Mouse (Mus musculus) heart, postnatal 14 days (tissue): ENCODE measurements around the gene Snx21. TPM values are rescaled to one million over a fixed set of nuclear protein-coding genes. Genes with fewer than 3 reads are reported as not detected.
A peak's percentile ranks its signal among the peaks of the same experiment; 100 is the strongest.

ENCODE experiments used
- DNase-seq, 2 experiments: peaks; one replicate each; pipeline ENCODE4 v3.0.0; 2021 to 2022
- intact Hi-C: fragments of 180-260 bp; cut with DNase I; formaldehyde crosslinking; loops from one replicate; pipeline ENCODE4 v1.15.1; 2025
- long read RNA-seq, 2 experiments: library from polyadenylated mRNA; stranded (forward); transcript quantifications; one replicate each; pipeline ENCODE4 v2.0.0; 2021
- total RNA-seq, 2 experiments: library from RNA; stranded (reverse); gene quantifications; 2 replicates each; pipeline ENCODE4 v1.2.3; 2021

Gene Snx21
- 10 to 100 TPM; 20.8 to 23.0 TPM for total RNA-seq
- long read RNA-seq, experiment 1, transcript Snx21-201 (3 exons, 2,590 nt) = major isoform, 31 of 56 reads
- long read RNA-seq, experiment 1, transcript Snx21-204 (3 exons, 1,825 nt) = minor isoform, 19 of 56 reads
- long read RNA-seq, experiment 1, partial matches to known transcripts = 2 of 56 reads
- long read RNA-seq, experiment 1, other reads (novel, unspliced or antisense) = 4 of 56 reads
- long read RNA-seq, experiment 2, transcript Snx21-201 (3 exons, 2,590 nt) = minor isoform, 16 of 44 reads
- long read RNA-seq, experiment 2, transcript Snx21-204 (3 exons, 1,825 nt) = major isoform, 17 of 44 reads
- long read RNA-seq, experiment 2, partial matches to known transcripts = 3 of 44 reads
- long read RNA-seq, experiment 2, other reads (novel, unspliced or antisense) = 8 of 44 reads

DNA sequence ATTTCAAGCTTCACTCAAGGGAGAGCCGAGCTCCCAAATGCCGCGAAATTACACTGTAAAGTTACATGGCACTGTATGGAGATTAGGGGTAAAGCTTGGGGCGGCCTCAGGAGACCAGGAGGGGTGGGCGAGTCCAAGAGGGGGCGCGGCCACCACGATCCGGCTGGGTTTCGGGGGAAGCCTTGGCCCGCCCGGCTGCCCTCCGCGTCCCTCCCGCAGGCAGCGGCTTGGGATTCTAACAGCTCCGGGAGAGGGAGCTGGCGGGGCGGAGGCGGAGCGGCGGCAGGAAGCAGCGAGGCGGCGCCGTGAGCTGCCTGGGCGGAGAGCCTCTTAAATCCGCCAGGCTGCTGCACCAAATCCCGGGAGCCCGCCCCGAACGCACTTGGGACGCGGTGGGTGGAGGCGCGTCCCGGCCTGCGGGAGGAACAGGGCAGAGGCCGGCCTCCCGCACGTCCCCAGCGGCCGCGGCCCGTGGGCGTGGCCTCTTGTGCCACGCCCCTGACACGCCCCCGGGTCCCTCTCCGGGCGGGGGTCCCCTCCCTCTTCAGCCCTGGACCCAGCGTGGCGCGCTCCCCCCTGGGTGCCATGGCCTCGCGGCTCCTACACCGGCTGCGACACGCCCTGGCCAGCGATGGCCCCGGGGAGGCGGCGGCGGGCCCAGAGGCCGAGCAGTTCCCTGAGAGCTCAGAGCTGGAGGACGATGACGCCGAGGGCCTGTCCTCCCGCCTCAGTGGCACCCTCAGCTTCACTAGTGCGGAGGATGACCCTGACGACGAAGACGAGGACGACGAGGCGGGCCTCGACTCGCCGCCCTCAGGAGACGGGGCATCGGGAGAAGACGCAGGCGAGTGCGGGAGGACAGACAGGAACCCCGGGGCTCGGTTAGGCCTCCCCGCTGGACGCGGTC is at the start of gene Snx21:
TSS of gene Snx21 (plus strand) at position 343 of the 907 bp plus-strand sequence.
- intact Hi-C loops = loop anchor here (5.0 kb wide), 1 partner anchor 38 kb away; the partner anchor contains the start of genes Dnttip1 and Wfdc3
- peak; percentile 92 to 94 for DNase-seq

DNA sequence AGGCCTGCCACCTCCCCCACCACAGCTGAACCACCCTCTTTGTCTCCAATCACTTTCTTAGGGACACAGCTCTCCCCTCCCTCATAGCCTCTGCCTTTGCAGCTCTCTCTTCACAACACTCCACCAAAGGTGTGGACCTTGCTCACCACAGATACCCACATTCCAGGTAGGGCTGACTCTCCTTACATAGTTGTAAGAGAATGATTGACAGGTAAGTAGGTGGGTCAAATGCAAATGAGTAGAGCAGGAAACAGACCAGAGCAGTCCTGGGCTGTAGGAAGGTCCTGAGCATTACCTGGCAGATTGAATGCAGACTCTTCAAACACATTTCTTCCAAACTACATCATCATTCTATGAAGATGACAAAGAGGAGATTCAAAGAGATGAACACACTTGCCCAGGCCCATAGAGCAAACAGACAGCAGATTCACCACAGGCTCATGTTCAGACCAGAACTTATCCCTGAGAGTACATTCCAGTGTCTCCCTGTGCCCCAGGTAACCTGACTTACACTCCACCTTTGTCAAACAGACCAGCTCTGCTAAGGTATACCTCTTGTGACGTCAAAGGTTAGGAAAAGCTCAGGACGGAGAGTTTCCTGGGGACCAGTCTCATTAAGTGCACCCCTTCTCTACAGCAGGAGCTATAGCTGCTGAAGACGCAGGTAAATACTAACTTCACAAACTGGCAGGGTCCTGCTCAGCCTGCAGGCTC is 48.1 kb upstream of the Snx21 start:
- no peak for DNase-seq
- intact Hi-C loops = no loop called here

DNA sequence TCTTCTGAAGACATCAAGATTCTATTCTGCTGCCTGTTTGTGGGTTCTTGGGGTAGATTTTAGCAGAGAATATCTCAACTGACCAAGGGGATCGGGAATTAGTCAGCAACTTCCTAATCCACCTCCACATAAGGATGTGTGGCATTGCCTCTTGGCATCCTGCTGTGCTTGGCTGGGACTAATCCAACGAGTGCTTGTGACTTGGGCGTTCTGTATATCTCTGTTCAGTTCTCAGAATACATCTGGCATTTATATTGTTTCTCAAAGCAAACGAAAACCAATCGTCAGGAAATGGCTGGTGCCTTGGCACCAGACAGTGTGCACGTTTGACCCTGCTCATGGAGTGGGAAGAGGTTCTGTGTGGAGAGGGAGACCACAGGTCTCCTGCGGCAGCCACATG is 45.7 kb upstream of the Snx21 start:
- DNase-seq = no peak

DNA sequence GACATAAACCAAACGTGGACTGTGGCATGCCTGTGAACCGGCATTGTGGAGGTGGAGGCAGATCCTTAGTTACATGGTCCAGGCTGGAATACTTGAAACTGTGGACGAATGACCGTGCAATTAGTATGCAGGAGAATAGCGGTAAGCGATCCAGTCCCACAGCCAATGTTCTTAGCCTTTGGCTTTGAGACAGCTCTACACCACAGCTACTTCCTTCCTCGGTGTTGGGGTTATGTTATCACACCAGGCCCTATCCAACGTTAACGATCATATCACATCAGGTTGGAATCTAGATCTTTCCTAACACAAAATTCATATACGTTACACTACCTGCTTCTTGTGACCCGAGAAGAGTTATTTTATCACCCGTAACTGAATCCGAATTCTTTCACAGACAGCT is 40.6 kb upstream of the Snx21 start:
- intact Hi-C loops = loop anchor here (5.0 kb wide), 1 partner anchor 42 kb away; the partner anchor contains the start of gene Snx21
- DNase-seq = no peak

More for the DNA sequence above, 45.7 kb upstream of the Snx21 start:
- intact Hi-C loops = no loop called here

DNA sequence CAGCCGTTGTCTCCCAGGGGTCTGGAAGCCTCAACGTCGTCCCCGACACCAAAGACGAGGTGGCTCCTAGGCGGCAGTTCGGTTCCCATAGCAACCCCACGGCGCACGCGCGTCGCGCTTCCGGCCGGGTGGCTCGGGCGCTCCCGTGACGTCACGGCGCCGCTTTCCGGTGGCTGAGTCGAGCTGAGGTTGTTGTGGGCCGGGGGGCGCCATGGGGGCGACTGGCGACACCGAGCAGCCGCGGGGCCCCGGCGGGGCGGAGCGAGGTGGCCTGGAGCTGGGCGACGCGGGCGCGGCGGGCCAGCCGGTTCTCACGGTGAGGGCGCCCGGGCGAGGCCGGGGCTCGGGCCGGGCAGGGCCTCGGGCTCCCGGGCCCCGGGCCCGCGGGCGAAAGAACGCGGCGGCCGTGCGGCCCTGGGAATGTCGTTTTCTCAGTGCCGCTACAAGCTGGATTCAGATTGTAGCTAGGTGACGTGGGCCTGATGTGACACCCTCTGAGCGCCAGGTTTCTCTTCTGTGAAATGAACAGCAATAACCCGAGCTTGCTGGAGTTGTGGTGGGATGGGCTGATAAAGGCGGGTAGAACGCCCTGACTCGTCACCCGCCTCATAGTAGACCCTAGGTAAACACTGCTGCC is 39.7 kb upstream of the Snx21 start, which contains the start of the genes Wfdc3 and Dnttip1:
TSS of gene Wfdc3 (minus strand) at position 89 of the 637 bp plus-strand sequence.
TSS of gene Dnttip1 (plus strand) at position 141 of the 637 bp plus-strand sequence.
- intact Hi-C loops = loop anchor here (5.0 kb wide), 1 partner anchor 41 kb away; the partner anchor contains the start of gene Snx21
- DNase-seq = peak; percentile 96 to 97

DNA sequence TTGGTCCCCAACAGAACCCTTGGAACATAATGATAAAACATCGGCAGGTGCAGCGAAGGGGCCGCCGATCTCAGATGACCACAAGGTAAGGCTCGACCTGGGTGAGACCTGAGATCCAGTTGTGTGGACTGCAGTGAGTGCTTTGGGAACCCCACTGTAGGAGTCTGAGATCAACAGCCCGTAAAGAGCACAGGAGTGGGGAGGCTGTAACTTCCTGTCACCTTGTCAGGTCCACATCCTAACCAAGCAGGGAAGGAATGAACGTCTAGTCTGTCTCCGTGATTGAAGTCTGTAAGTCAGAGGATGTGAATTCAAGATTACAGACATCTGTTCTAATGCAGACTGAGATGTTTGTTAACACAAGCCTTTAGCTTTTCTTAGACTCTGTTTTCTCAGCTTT is 38.9 kb upstream of the Snx21 start:
- intact Hi-C loops = loop anchor here (5.0 kb wide), 1 partner anchor 41 kb away; the partner anchor contains the start of gene Snx21
- no peak for DNase-seq

DNA sequence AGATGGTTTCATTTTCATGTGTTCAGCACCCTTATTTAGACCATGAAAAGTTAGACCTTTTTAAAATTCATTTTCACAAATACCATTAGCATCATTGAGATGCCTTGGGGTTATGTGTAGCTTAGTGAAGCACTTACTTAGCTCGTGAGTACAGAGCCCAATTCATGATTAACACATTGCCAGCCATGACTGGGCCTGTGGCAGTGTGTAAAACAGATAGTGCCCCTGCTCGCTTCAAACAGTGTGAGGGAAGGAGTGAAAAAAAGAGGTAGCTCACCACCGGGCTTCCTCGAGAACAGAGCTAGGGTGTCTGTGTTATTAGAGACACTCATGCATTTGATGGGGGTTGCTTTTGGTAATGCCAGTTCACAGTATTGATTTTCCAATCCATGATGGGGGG is 37.4 kb upstream of the Snx21 start:
- intact Hi-C loops = loop anchor here (5.0 kb wide), 1 partner anchor 39 kb away; the partner anchor contains the start of gene Snx21
- no peak for DNase-seq

DNA sequence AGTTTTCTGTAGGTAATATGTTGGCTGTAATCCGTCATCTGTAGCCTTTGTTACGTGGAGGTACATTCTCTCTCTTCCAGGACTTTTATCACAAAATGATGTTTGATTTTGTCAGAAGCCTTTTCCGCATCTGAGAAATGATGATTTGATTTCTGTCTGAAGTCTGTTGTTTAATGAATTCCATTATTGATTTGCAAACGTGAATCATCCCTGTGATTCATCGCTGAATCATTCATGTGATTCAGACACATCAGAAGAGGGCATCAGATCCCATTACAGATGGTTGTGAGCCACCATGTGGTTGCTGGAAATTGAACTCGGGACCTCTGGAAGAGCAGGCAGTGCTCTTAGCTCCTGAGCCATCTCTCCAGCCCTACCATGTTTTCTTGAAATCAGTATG is 36.6 kb upstream of the Snx21 start:
- intact Hi-C loops = loop anchor here (5.0 kb wide), 1 partner anchor 38 kb away; the partner anchor contains the start of gene Snx21
- DNase-seq = no peak

DNA sequence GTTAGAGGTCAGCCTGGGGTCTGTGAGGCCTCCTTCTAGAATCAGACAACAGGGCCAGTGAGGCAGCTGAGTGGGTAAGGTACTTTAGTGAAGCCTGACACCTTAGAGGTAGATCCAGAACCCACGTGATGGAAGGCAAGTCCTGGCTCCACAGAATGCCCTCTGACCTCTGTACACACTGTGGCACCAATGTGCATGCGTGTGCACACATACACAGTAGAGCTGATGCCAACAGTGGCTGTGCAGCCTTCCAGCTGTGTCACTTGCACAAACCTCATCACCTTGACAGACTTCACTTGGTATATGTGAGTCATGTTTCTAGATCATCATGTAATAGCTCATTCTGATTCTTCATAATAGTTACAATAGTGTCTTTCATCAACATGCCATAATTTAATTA is 33.2 kb upstream of the Snx21 start:
- intact Hi-C loops = no loop called here
- DNase-seq = no peak

DNA sequence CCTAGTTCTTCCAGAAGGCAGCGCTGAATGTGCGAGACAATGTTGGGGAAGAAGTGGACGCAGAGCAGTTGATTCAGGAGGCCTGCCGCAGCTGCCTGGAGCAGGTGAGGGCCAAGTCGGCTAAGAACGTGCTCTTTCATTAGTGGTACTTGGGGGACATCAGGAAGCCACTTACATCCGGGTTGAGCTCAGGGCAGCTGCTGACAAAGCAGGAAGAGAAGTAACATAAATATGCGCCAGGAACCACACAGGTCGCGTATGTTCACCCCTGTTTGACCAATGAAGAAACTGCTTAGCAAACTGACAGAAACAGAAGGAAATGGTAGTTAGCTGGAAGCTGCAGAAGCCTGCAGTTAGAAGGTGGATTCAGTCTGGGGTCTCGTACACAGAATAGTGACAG is 31.5 kb upstream of the Snx21 start:
- DNase-seq = no peak
- intact Hi-C loops = no loop called here

DNA sequence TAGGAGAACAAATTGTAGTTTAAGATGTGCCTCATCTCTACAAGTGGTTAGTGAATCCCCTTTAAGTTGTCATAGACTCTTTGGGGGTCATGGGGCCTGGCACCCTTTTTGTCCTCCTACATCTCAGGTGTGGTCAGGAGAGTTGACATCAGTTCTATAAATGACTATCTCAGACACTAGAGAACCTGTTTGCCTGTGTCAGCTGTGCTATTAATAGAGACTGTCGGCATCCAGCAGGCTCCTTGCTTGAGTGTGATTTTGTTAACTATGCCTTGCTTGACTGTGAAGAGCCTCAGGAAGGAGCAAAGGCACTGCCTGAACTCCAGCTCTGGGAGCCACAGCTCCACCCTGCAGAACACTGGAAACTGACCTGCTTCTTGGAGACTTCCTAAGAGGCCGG is 30.8 kb upstream of the Snx21 start:
- DNase-seq = no peak
- intact Hi-C loops = no loop called here

DNA sequence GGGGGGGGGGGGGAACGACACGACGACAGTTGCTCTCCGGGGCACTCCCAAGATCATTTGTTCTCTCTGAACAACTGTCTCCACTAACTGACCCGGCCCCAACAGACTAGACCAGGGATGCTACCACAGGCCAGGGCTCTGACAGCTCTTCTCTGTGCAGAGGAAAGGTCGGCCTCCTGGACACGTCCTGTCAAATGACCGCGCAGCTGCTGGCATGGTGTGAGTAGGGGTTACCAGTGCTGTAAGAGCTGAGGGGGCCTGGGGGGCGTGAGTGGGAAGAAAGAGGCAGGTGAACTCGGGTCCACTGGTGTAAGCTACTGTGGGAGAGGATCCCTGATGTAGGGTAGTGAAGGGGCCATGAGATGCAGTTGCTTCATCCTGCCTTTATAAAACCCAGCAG is 27.8 kb upstream of the Snx21 start:
- intact Hi-C loops = no loop called here
- DNase-seq = no peak

DNA sequence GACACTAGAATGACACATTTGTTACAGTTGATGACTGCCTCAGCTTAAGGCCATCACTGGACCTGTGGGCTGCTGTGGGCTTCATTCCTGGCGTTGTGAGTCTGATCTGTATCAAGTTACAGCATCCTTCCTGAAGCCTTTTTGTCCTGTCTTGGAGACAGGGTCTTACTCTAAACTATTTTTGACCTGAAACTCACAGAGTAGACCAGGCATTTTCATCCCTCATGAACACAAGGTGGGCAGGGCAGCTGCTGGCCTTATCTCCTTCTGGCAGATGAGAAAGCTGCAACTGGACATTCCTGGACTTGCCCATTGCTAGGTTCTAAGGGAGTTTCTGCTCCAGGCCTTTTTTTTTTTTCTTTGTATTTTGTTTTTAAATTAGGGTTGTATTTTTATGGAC is 26.9 kb upstream of the Snx21 start:
- DNase-seq = no peak
- intact Hi-C loops = no loop called here

DNA sequence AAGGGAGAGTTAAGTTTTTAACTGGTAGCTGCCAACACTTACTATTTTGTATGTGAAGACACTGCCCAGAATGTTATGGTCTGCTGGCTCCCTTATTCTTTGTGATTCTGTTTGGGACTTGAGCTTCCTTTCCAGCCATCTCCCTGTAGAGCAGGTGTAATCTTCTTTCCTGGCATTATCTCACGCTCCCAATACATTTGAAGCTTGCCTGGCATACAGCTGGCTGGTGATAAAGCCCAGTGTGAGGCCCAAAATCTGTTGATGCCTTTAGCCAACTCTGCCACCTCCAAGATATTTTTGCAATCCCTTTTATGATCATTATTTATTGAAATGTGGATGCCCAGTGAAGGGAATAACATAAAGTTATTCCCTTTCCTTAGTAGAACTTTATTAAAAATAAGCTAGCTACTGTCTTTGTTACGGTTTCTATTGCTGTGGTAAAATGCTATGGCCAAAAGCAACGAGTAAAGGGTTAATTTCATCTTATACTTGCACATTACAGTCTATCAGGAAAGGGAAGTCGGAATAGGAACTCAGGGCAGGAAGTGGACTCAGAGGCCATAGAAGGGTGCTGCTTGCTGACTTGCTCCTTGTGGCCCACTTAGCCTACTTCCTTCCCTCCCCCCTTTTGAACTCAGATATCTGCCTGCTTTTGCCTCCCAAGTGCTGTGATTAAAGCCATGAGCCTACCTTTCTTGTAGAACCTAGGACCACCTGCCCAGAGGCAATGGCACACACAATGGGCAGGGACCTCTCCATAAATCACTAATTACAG is 25.4 kb upstream of the Snx21 start:
- DNase-seq = no peak
- intact Hi-C loops = no loop called here

DNA sequence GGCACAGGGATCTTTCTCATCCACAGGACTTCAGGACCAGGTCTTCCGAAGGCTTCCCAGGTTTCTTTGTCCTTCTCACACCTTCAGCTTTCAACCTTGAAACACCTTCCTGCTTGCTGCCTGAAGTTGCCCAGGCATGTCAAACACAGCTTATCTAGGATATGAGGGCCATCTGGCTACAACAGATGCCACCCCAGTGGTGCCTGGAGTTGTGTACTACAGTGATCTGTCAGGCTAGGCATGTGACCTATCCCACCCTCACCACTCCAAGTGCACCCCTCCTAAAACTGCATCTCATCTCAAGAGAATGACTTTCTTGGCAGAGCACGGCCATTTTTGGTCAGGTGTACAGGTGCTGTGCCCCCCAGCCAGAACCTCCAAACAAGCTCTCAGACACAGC is 24.1 kb upstream of the Snx21 start:
- no peak for DNase-seq
- intact Hi-C loops = no loop called here

DNA sequence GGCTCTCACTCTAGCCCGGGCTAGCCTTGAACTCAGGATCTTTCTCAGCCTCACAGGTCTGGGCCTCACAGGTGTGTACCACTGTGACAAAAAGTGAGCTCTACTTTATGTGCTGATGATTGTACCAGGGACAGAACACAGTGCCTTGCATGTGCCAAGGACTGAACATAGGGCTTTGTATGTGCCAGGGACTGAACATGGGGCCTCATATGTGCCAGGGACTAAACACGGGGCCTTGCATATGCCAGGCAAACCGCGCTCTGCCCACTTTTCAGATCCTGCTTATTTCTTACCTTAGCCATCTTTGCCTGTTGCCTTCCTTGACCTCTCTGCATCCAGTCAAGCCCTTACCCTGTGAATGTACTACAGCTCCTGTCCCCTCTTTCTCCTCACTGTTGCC is 23.7 kb upstream of the Snx21 start:
- DNase-seq = no peak
- intact Hi-C loops = no loop called here

DNA sequence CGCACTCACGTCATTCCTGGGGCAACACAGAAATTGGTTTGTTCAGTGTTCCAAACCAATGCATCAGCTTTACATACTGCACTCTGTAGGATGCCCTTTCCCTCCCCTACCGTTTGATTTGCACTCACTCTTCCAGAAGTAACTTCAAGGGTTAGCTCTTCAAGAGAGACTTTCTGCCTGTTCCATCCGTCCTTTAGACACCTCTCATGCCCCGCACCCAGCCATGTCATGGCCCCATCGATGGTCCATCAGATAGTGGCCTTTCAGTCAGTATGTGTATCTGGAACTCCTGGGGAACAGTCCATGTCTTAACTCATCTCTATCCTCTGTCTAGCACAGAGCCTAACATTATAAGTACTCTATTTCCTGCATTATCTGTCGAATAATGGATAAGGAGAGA is 23.0 kb upstream of the Snx21 start:
- intact Hi-C loops = no loop called here

DNA sequence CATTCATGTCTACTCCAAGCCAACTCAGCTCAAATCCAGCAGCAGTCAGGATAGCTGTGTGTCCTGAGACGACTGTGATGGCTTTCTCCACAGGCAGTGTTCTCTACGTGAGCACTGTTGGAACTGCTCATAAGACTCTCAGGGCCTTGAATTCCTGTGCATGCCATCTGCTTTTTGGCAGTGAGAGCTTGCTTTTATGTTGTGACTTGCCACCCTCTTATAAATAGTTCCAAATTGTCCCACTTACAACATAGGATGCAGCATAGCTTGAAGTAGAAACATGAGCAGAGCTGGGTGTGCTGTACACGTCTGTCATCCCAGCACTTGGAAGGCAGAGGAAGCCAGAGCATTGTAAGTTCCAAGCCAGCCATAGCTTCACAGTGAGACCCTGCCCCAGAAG is 19.8 kb upstream of the Snx21 start:
- DNase-seq = no peak
- intact Hi-C loops = no loop called here

More for the DNA sequence above, 23.0 kb upstream of the Snx21 start:
- no peak for DNase-seq
